Mouse (Mus musculus) C2C12 (cell line): ENCODE results near the gene Slc10a4.
"Not testable (repeated sequence)": the region's sequence is repeated elsewhere in the genome, so short reads cannot be mapped to it uniquely, and the experiment has no call there.

Source experiments
- CEBPB ChIP-seq: IDR thresholded peaks from one replicate; pipeline ENCODE4 v1.6.1; 2011; ENCODE audit warnings: low read depth, mild to moderate bottlenecking, control low read depth, moderate library complexity
- CTCF ChIP-seq: IDR thresholded peaks from one replicate; pipeline ENCODE4 v1.5.1; 2011; ENCODE audit not compliant: control insufficient read depth, insufficient read depth, insufficient read length
- FOSL1 ChIP-seq: IDR thresholded peaks from one replicate; pipeline ENCODE4 v1.8.0; 2011; ENCODE audit warnings: mild to moderate bottlenecking, low read length; ENCODE audit not compliant: poor library complexity, insufficient read depth, severe bottlenecking
- MAX ChIP-seq: IDR thresholded peaks from one replicate; pipeline ENCODE4 v1.6.1; 2011; ENCODE audit warnings: mild to moderate bottlenecking, control low read depth
- MYOD1 ChIP-seq: IDR thresholded peaks from one replicate; pipeline ENCODE4 v1.6.1; 2011; ENCODE audit warnings: low read depth; ENCODE audit not compliant: control insufficient read depth, insufficient read length
- USF1 ChIP-seq: IDR thresholded peaks from one replicate; pipeline ENCODE4 v1.6.1; 2011; ENCODE audit warnings: low read depth, mild to moderate bottlenecking, control low read depth, moderate library complexity

GRCm38 (mm10) chr5:73011806-73012205 lies 5.1 kb downstream of the Slc10a4 start:
- not testable (repeated sequence) for TF ChIP-seq CTCF, MAX, USF1, FOSL1, MYOD1, CEBPB
